Mouse (Mus musculus): ENCODE data around the gene Spaca4.

Spaca4 gene

GRCm38 (mm10) chr7:45712022-45712757, 13.4 kb downstream of the Spaca4 start:
- DNase-seq (ENCODE audit: low read depth, low spot score): no peak

GRCm38 (mm10) chr7:45711316-45712021, 14.1 kb downstream of the Spaca4 start:
- no peak for DNase-seq (ENCODE audit: low read depth, low spot score)

DNA sequence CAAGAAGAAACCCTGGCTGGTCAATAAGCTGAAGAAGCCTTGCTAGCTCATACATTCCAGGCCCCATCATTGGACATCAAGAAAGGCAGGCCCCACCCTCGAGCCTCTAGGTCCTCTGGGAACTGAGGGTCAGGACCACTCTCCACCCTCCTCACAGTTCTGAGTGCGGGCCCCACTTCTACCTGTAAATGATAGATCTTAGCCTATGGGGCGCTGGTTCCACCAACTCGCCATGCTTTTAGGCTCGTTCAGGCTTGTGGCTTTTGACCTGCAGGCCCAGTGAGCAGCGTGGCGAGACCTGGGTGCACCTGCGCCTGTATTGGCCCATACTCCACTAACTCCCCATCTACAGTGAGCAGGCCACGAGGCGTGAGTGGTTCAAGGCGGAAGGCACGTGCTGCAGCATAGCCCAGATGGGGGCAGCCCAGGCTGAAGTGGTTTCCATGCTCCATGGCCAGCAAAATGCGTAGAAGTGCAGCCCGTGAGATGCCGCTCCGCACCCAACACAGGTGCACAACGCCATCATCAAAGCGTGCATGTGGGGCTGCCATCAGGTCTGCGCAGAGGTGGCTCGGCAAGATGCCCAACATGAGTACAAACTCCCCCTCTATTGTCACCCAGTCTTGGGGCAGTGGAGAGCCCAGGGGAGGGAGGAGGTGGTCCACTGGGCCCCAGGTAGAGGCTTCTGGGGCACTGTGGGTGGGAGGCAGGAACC, 15.0 kb downstream of the Spaca4 start:
- DNase-seq (ENCODE audit: low read depth, low spot score): no peak

- DNase-seq (ENCODE audit: low read depth, low spot score): no peak
These were observed 15.8 kb downstream of the Spaca4 start for GRCm38 (mm10) chr7:45709677-45710355.

GRCm38 (mm10) chr7:45709036-45709435, 16.6 kb downstream of the Spaca4 start:
- DNase-seq (ENCODE audit: low read depth, low spot score): no peak

DNA sequence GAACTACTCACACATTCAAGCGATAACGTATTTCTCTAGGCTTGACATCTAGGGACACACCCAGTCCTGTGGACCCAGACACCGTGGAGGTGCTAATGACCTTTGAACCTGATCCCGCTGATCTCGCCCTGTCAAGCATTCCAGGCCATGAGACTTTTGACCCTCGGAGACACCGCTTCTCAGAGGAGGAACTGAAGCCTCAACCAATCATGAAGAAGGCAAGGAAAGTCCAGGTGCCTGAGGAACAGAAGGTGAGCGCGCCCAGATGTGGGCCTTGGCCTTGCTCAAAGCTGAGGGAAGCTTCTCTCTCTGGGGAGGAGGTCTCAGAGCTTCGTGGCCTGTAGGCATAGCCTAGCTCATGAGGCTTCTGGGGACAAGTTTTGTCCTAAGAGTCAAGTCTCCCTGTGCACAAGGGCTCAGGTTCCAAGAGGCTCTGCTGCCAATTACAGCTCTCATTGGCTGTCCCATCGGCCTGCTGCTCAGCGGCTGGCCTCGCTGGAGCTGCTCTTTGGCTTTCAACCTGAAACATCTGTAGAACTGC, 17.3 kb downstream of the Spaca4 start:
- no peak for DNase-seq (ENCODE audit: low read depth, low spot score)

DNA sequence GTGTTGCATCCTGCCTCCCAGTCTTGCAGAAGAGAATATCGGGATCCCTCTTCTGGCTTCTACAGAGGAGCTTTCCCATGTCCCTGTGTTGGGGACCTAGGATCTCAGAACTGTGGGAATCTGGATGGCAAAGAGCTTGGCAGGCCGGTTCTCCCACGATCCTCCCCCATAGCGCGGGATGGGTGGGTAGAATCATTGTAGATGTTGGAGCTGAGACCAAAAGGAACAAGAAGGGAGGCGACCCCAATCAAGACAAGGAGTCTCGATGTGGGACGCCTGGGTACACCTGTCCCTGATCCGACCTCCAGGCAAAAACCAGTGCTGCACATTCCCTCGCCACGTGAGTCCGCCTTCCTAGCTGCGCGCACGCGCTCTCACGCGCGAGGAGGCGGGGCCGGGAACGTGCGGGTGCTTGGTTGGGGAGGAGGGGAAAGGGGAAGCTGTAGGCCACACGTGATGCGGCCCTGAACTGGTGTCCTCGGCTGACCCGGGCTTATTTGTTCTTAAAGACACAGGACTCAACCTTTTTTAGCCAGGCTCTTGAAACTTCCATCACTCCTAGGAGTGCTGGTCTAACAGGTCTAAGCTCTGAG, 18.1 kb downstream of the Spaca4 start:
- DNase-seq (ENCODE audit: low read depth, low spot score): peak; percentile 90

DNA sequence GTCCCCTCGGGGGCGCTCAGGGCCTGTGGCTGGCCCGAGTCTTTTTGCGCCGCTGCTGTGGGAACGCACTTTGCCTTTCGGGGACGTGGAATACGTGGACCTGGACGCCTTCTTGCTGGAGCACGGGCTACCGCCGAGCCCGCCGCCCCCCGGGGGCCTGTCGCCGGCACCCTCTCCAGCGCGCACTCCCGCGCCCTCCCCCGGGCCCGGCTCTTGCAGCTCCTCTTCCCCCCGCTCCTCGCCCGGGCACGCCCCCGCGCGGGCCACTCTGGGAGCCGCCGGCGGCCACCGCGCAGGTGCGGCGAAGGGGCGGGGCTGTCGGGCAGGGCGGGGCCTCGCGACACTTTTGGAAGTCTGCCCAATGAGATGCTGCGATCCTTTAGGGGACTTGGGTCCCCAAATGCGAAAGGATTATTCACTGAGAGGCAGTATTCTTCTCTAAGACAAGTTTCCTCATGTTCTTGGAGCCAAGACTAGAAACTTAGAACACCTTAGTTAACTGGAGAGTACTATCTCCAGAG, 18.8 kb downstream of the Spaca4 start:
- peak; percentile 73 for DNase-seq (ENCODE audit: low read depth, low spot score)

- no peak for DNase-seq (ENCODE audit: low read depth, low spot score)
These were observed 19.7 kb downstream of the Spaca4 start for GRCm38 (mm10) chr7:45705873-45706281.

- DNase-seq (ENCODE audit: low read depth, low spot score): no peak
These were observed 20.2 kb downstream of the Spaca4 start for GRCm38 (mm10) chr7:45705443-45705864.

GRCm38 (mm10) chr7:45704730-45705442, 20.7 kb downstream of the Spaca4 start, which contains the start of gene Dbp:
Dbp (plus strand) TSS chr7:45705088.
- DNase-seq (ENCODE audit: low read depth, low spot score): peak; percentile 100

DNA sequence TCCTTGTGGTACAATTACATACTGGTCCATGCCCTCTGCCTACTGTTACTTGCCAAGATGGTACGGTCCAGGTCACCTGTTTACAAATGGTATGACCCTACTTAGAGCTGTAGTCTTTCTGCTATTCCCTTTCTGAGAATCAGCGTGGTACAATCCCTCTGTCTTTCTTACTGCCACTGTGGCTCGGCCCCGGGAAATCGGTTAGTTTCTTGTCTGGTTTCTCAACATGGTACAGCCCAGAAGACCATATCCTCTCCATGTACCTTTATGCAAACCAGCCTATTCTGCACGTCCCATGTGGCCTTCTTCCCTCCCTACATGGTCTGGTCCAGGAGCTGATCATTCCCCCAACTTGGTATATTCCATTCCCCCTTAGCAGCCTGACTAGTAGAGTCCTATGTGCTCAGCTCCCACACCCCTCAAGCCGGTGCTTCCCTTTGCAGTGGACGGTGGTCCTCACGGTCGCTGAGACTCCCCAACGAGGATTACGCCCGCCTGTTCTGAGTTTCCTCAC, 21.5 kb downstream of the Spaca4 start:
- peak; percentile 88 for DNase-seq (ENCODE audit: low read depth, low spot score)

DNA sequence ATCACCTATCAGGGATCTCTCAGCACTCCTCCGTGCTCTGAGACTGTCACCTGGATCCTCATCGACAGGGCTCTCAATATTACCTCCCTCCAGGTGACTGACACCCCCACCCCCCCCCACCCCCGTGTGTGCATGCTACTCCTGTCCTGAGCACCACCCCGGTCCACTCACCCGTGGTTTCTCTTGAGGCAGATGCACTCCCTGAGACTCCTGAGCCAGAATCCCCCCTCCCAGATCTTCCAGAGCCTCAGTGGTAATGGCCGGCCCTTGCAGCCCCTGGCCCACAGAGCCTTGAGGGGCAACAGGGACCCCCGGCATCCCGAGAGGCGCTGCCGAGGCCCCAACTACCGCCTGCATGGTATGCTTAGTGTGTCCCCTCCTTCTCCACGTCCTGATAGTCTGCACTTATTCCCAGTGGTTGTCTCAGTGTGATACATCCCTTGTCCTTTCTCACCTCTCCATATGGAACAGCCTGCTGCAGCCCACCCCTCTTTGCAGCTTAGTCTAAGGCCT, 22.0 kb downstream of the Spaca4 start:
- DNase-seq (ENCODE audit: low read depth, low spot score): no peak

DNA sequence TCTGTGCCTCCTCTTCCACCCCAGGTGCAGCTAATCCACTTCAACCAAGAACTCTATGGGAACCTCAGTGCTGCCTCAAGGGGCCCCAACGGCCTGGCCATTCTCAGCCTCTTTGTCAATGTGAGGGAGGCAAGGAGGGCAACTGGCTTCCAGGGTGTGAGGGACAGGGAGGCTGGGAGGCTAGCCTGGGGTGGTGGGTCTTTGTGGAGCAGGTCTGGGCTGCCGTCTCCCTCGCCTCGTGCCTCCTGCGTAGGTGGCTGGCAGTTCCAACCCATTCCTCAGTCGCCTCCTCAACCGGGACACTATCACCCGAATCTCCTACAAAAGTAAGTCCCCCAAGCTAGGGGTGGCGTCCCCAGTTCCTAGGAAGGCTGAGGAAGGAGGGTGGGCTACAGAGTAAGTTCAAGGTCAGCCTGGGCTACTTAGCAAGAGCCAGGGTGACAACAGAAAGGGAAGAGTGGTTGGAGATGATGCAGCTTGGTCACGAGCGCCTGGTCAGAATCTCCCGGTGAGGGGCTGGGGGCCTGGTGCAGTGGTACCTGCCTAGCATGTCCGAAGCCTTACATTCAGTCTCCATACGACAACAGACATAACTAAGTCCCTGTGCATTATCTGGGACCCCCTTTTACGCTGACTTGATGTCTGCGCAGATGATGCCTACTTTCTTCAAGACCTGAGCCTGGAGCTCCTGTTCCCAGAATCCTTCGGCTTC, 22.6 kb downstream of the Spaca4 start:
- DNase-seq (ENCODE audit: low read depth, low spot score): no peak

DNA sequence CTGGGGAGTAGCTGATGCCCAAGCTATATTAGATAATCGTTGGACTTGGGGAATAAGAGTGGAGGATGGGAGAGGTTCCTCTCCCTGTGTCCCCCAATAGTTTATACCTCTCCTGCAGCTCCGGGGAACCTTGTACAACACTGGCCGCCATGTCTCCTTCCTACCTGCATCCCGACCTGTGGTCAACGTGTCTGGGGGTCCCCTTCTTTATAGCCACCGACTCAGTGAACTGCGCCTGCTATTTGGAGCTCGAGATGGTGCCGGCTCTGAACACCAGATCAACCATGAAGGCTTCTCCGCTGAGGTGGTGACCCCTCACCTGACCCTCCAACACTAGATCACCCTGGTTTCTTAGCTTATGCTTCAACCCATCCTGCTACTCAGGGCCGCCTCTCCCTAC, 23.3 kb downstream of the Spaca4 start:
- DNase-seq (ENCODE audit: low read depth, low spot score): no peak

DNA sequence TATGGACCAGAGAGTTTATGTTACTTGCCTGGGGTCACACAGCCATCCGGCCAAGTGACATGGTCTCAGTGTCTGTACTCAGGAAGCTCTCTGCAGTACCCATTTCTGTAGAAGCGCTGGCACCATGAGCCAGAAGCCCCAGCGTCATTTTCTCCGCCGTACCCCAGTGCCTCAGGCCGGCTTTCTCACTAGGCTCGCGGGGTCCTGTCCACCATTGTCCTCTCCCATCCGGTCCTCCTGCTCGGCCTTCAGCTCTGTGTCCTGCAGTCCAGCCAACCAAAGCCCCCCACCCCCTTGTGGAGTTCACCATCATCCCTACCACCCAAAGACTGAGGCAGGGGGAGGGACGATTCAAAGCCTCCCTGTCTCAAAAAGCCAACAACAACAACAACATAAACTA, 24.0 kb downstream of the Spaca4 start:
- no peak for DNase-seq (ENCODE audit: low read depth, low spot score)

DNA sequence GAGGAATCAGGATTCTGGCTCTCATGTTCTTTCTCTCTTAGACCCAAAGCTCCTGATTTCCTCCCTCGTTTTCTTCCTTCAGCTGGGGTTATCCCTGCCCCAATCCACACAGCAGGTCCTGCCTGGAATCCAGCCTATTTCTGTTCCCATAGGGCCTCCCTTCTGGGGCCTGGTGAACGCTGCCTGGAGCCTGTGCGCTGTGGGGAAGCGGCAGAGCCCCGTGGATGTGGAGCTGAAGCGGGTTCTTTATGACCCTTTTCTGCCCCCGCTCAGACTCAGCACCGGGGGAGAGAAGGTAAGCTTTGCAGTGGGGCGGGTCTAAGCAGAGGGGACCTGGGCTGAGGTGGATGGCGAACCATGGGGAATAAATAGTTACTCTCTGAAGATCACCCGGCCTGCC, 24.5 kb downstream of the Spaca4 start:
- no peak for DNase-seq (ENCODE audit: low read depth, low spot score)

GRCm38 (mm10) chr7:45700301-45701015, 25.2 kb downstream of the Spaca4 start:
- peak; percentile 77 for DNase-seq (ENCODE audit: low read depth, low spot score)

Measured in forelimb bud, embryonic 11.5 days (tissue).